Mouse (Mus musculus): Measurements from ENCODE around the gene Eif4g1. TPM values are rescaled to one million over a fixed set of nuclear protein-coding genes. Genes with fewer than 3 reads are reported as not detected.

The Eif4g1 gene
- total and polyA plus RNA-seq, 2 experiments from 2014 or later: 118 to 430 TPM

GRCm38 (mm10) chr16:20703699-20704400 is 35.7 kb downstream of the Eif4g1 start:
- H3K27me3 ChIP-seq (ENCODE audit: insufficient read depth, low read length): no peaks in the 10 kb centered on the region
- H3K9ac ChIP-seq (replicated peaks; ENCODE audit: low read length, poor library complexity, severe bottlenecking): no peak overlapping the region
- H3K4me1 ChIP-seq (ENCODE audit: insufficient read depth, low read length): peaks cover 5% of the 10 kb centered on the region; the same call in 1 of the 2 replicates
- no peak overlapping the region for H3K4me2 ChIP-seq (ENCODE audit: low read depth, low read length, poor library complexity, severe bottlenecking)
- H3K27ac ChIP-seq (ENCODE audit: low read depth, low read length): no peak overlapping the region
- no peak for TF ChIP-seq CTCF (IDR thresholded peaks at IDR 0.05)
- no peaks in the 10 kb centered on the region for H3K9me3 ChIP-seq (ENCODE audit: low read length)
- 94% methylated on average over 6 of the region's 6 CpGs for WGBS
- H3K36me3 ChIP-seq (ENCODE audit: insufficient read depth, low read length): peaks cover 33% of the 10 kb centered on the region
- no peak for DNase-seq (ENCODE audit: low spot score)
- no peak overlapping the region for H3K4me3 ChIP-seq (ENCODE audit: low read depth, low read length)
- no peak for ATAC-seq (ENCODE audit: low FRiP score)

GRCm38 (mm10) chr16:20705786-20706185 is 37.7 kb downstream of the Eif4g1 start:
- ATAC-seq (ENCODE audit: low FRiP score): no peak
- DNase-seq (ENCODE audit: low spot score): no peak
- H3K4me2 ChIP-seq (ENCODE audit: low read depth, low read length, poor library complexity, severe bottlenecking): no peak overlapping the region
- H3K27ac ChIP-seq (ENCODE audit: low read depth, low read length): no peak overlapping the region
- H3K9ac ChIP-seq (replicated peaks; ENCODE audit: low read length, poor library complexity, severe bottlenecking): no peak overlapping the region
- TF ChIP-seq CTCF (IDR thresholded peaks at IDR 0.05): no peak
- WGBS: 75% methylated on average over 3 of the region's 3 CpGs
- H3K4me1 ChIP-seq (ENCODE audit: insufficient read depth, low read length): peaks cover 5% of the 10 kb centered on the region; the same call in 1 of the 2 replicates
- H3K36me3 ChIP-seq (ENCODE audit: insufficient read depth, low read length): peaks cover 23% of the 10 kb centered on the region
- H3K27me3 ChIP-seq (ENCODE audit: insufficient read depth, low read length): no peaks in the 10 kb centered on the region
- no peak overlapping the region for H3K4me3 ChIP-seq (ENCODE audit: low read depth, low read length)
- no peaks in the 10 kb centered on the region for H3K9me3 ChIP-seq (ENCODE audit: low read length)

GRCm38 (mm10) chr16:20706407-20707055 is 38.4 kb downstream of the Eif4g1 start:
- DNase-seq (ENCODE audit: low spot score): no peak
- peaks cover 5% of the 10 kb centered on the region; the same call in 1 of the 2 replicates for H3K4me1 ChIP-seq (ENCODE audit: insufficient read depth, low read length)
- no peak for TF ChIP-seq CTCF (IDR thresholded peaks at IDR 0.05)
- no peaks in the 10 kb centered on the region for H3K9me3 ChIP-seq (ENCODE audit: low read length)
- no peak overlapping the region for H3K4me3 ChIP-seq (ENCODE audit: low read depth, low read length)
- H3K27me3 ChIP-seq (ENCODE audit: insufficient read depth, low read length): no peaks in the 10 kb centered on the region
- ATAC-seq (ENCODE audit: low FRiP score): no peak
- no peak overlapping the region for H3K4me2 ChIP-seq (ENCODE audit: low read depth, low read length, poor library complexity, severe bottlenecking)
- no peak overlapping the region for H3K27ac ChIP-seq (ENCODE audit: low read depth, low read length)
- WGBS: 86% methylated on average over 2 of the region's 2 CpGs
- no peak overlapping the region for H3K9ac ChIP-seq (replicated peaks; ENCODE audit: low read length, poor library complexity, severe bottlenecking)
- peaks cover 26% of the 10 kb centered on the region for H3K36me3 ChIP-seq (ENCODE audit: insufficient read depth, low read length)

- 94% methylated on average over 21 of the region's 21 CpGs for WGBS
- no peak for DNase-seq (ENCODE audit: low spot score)
- Histone ChIP-seq H3K36me3 (ENCODE audit: insufficient read depth, low read length) (peaks cover 33% of the 10 kb centered on the region), H3K9me3 (ENCODE audit: low read length) (no peaks in the 10 kb centered on the region), H3K27ac (ENCODE audit: low read depth, low read length) (no peak overlapping the region), H3K9ac (replicated peaks; ENCODE audit: low read length, poor library complexity, severe bottlenecking) (no peak overlapping the region), H3K4me3 (ENCODE audit: low read depth, low read length) (no peak overlapping the region), H3K27me3 (ENCODE audit: insufficient read depth, low read length) (no peaks in the 10 kb centered on the region), H3K4me1 (ENCODE audit: insufficient read depth, low read length) (no peaks in the 10 kb centered on the region), H3K4me2 (ENCODE audit: low read depth, low read length, poor library complexity, severe bottlenecking) (no peak overlapping the region)
- no peak for ATAC-seq (ENCODE audit: low FRiP score)
- TF ChIP-seq CTCF (IDR thresholded peaks at IDR 0.05): no peak
Measured at GRCm38 (mm10) chr16:20708220-20708938, 40.3 kb downstream of the Eif4g1 start.

GRCm38 (mm10) chr16:20708939-20709734 is 41.0 kb downstream of the Eif4g1 start:
- H3K4me2 ChIP-seq (ENCODE audit: low read depth, low read length, poor library complexity, severe bottlenecking): no peak overlapping the region
- no peak overlapping the region for H3K27ac ChIP-seq (ENCODE audit: low read depth, low read length)
- no peaks in the 10 kb centered on the region for H3K27me3 ChIP-seq (ENCODE audit: insufficient read depth, low read length)
- H3K9me3 ChIP-seq (ENCODE audit: low read length): no peaks in the 10 kb centered on the region
- DNase-seq (ENCODE audit: low spot score) (peak; percentile 53), ATAC-seq (ENCODE audit: low FRiP score) (no peak)
- no peak overlapping the region for H3K9ac ChIP-seq (replicated peaks; ENCODE audit: low read length, poor library complexity, severe bottlenecking)
- 0 out of 2 replicates have a peak, but pooled peaks cover 1% of the 10 kb centered on the region for H3K4me1 ChIP-seq (ENCODE audit: insufficient read depth, low read length)
- TF ChIP-seq CTCF (IDR thresholded peaks at IDR 0.05): peak; percentile 80
- H3K4me3 ChIP-seq (ENCODE audit: low read depth, low read length): no peak overlapping the region
- 75% methylated on average over 19 of the region's 19 CpGs for WGBS
- peaks cover 33% of the 10 kb centered on the region for H3K36me3 ChIP-seq (ENCODE audit: insufficient read depth, low read length)

Data from midbrain, postnatal 0 days (tissue).